Mouse (Mus musculus) thymus, adult 2 months (tissue): Measurements from ENCODE around the gene Rabep1. TPM values are rescaled to one million over a fixed set of nuclear protein-coding genes. Genes with fewer than 3 reads are reported as not detected.

Experiments used
- DNase-seq: peaks from one replicate; pipeline ENCODE4 v3.0.0; 2021
- H3K27ac ChIP-seq: fragments of 200-500 bp; 2 replicates; pipeline ENCODE4 v1.5.1; 2012; ENCODE audit warnings: low read length, control low read depth; ENCODE audit not compliant: control insufficient read depth, insufficient read depth
- H3K27me3 ChIP-seq: fragments of 200-500 bp; 2 replicates; pipeline ENCODE4 v1.6.1; 2012; ENCODE audit warnings: mild to moderate bottlenecking, low read length, moderate library complexity, mixed read lengths; ENCODE audit not compliant: control insufficient read depth, insufficient read depth
- H3K36me3 ChIP-seq: fragments of 200-500 bp; 2 replicates; pipeline ENCODE4 v1.6.1; 2012; ENCODE audit warnings: mild to moderate bottlenecking, low read length, moderate library complexity; ENCODE audit not compliant: control insufficient read depth, insufficient read depth
- H3K4me1 ChIP-seq: fragments of 200-500 bp; replicated peaks from 2 replicates; pipeline ENCODE4 v1.6.1; 2012; ENCODE audit warnings: low read length; ENCODE audit not compliant: control insufficient read depth, insufficient read depth
- H3K4me3 ChIP-seq: fragments of 200-500 bp; 2 replicates; pipeline ENCODE4 v1.5.1; 2012; ENCODE audit warnings: mild to moderate bottlenecking, low read length, control low read depth, moderate library complexity; ENCODE audit not compliant: control insufficient read depth, insufficient read depth
- CTCF ChIP-seq: fragments of 200-500 bp; IDR thresholded peaks from 2 replicates; pipeline ENCODE4 v1.5.1; 2012; ENCODE audit warnings: mild to moderate bottlenecking, control low read depth, low read length, moderate library complexity, borderline replicate concordance; ENCODE audit not compliant: control insufficient read depth, poor library complexity, insufficient read depth; ENCODE audit errors: extremely low read depth
- POLR2A ChIP-seq: fragments of 200-500 bp; IDR thresholded peaks from 2 replicates; pipeline ENCODE4 v1.6.1; 2012; ENCODE audit warnings: mild to moderate bottlenecking, low read length, control low read depth, moderate library complexity; ENCODE audit not compliant: control insufficient read depth, poor library complexity, insufficient read depth; ENCODE audit errors: extremely low read depth
- WGBS: fragments of 180-500 bp; shearing (Covaris S2); methylation state at CpG from one replicate; pipeline ENCODE4 v1.1.7; 2018; 5-methylcytosine and 5-hydroxymethylcytosine counted together
- polyA plus RNA-seq: library from polyadenylated mRNA; depleted of rRNA; stranded (reverse); fragments of >200 nt; gene quantifications from 2 replicates; pipeline ENCODE4 v1.2.3, GENCODE M21; 2012

The Rabep1 gene
- polyA plus RNA-seq, 1 experiment = 3.7 TPM

GRCm38 (mm10) chr11:70869263-70869662 is 24.7 kb downstream of the Rabep1 start:
- TF ChIP-seq CTCF = no peak
- no peak for TF ChIP-seq POLR2A
- no peak overlapping the region for H3K4me3 ChIP-seq
- H3K36me3 ChIP-seq = no peaks in the 10 kb centered on the region
- H3K27me3 ChIP-seq = no peaks in the 10 kb centered on the region
- DNase-seq = no peak
- H3K27ac ChIP-seq = no peak overlapping the region
- no peaks in the 10 kb centered on the region for H3K4me1 ChIP-seq
- WGBS = 97% methylated on average over 3 of the region's 3 CpGs

GRCm38 (mm10) chr11:70869811-70870210 is 25.2 kb downstream of the Rabep1 start:
- Histone ChIP-seq H3K27me3 (no peaks in the 10 kb centered on the region), H3K27ac (no peak overlapping the region), H3K4me3 (no peak overlapping the region), H3K36me3 (no peaks in the 10 kb centered on the region), H3K4me1 (no peaks in the 10 kb centered on the region)
- no peak for DNase-seq
- 93% methylated on average over 2 of the region's 2 CpGs for WGBS
- no peak for TF ChIP-seq CTCF
- TF ChIP-seq POLR2A = no peak

- no peak overlapping the region for H3K27ac ChIP-seq
These were observed 25.8 kb downstream of the Rabep1 start for GRCm38 (mm10) chr11:70870407-70870806.

GRCm38 (mm10) chr11:70871110-70871509 is 26.5 kb downstream of the Rabep1 start:
- Histone ChIP-seq H3K36me3 (no peaks in the 10 kb centered on the region), H3K27ac (no peak overlapping the region), H3K4me1 (no peaks in the 10 kb centered on the region), H3K4me3 (no peak overlapping the region), H3K27me3 (no peaks in the 10 kb centered on the region)
- no peak for DNase-seq
- TF ChIP-seq CTCF (no peak), POLR2A (no peak)
- WGBS = 63% methylated on average over 1 of the region's 1 CpGs

More at GRCm38 (mm10) chr11:70870407-70870806, 25.8 kb downstream of the Rabep1 start:
- Histone ChIP-seq H3K4me1 (no peaks in the 10 kb centered on the region), H3K36me3 (no peaks in the 10 kb centered on the region), H3K4me3 (no peak overlapping the region), H3K27me3 (no peaks in the 10 kb centered on the region)
- 78% methylated on average over 1 of the region's 1 CpGs for WGBS
- no peak for DNase-seq
- TF ChIP-seq CTCF (no peak), POLR2A (no peak)

- no peak for TF ChIP-seq POLR2A
- TF ChIP-seq CTCF = no peak
- 99% methylated on average over 3 of the region's 3 CpGs for WGBS
These were observed 27.3 kb downstream of the Rabep1 start for GRCm38 (mm10) chr11:70871766-70872330.

GRCm38 (mm10) chr11:70873846-70874613 is 29.5 kb downstream of the Rabep1 start:
- TF ChIP-seq POLR2A (no peak), CTCF (no peak)
- H3K27ac ChIP-seq = no peak overlapping the region
- H3K36me3 ChIP-seq = no peaks in the 10 kb centered on the region
- 88% methylated on average over 1 of the region's 1 CpGs for WGBS
- no peak overlapping the region for H3K4me3 ChIP-seq
- no peaks in the 10 kb centered on the region for H3K4me1 ChIP-seq
- H3K27me3 ChIP-seq = no peaks in the 10 kb centered on the region
- DNase-seq = no peak

More at GRCm38 (mm10) chr11:70871766-70872330, 27.3 kb downstream of the Rabep1 start:
- Histone ChIP-seq H3K4me3 (no peak overlapping the region), H3K36me3 (no peaks in the 10 kb centered on the region), H3K27me3 (no peaks in the 10 kb centered on the region), H3K27ac (no peak overlapping the region), H3K4me1 (no peaks in the 10 kb centered on the region)
- DNase-seq = no peak
